Mouse (Mus musculus): ENCODE results near the gene Rffl.
"Not testable (repeated sequence)": the region's sequence is repeated elsewhere in the genome, so short reads cannot be mapped to it uniquely, and the experiment has no call there.

Gene Rffl

GRCm38 (mm10) chr11:82846079-82846436 lies 25.0 kb downstream of the Rffl start:
- DNase-seq (ENCODE audit: low read depth, low spot score), result no peak

GRCm38 (mm10) chr11:82845415-82846078 lies 25.5 kb downstream of the Rffl start:
- no peak for DNase-seq (ENCODE audit: low read depth, low spot score)

GRCm38 (mm10) chr11:82844771-82845414 lies 26.1 kb downstream of the Rffl start:
- no peak for DNase-seq (ENCODE audit: low read depth, low spot score)

- no peak for DNase-seq (ENCODE audit: low read depth, low spot score)
These were observed 32.5 kb downstream of the Rffl start for GRCm38 (mm10) chr11:82838511-82838910.

- no peak for DNase-seq (ENCODE audit: low read depth, low spot score)
These were observed 33.2 kb downstream of the Rffl start for GRCm38 (mm10) chr11:82837848-82838247.

GRCm38 (mm10) chr11:82837192-82837591 lies 33.8 kb downstream of the Rffl start:
- DNase-seq (ENCODE audit: low read depth, low spot score), result no peak

- no peak for DNase-seq (ENCODE audit: low read depth, low spot score)
These were observed 35.2 kb downstream of the Rffl start for GRCm38 (mm10) chr11:82835616-82836432.

- not testable (repeated sequence) for DNase-seq (ENCODE audit: low read depth, low spot score)
These were observed 36.7 kb downstream of the Rffl start for GRCm38 (mm10) chr11:82834359-82834758.

- DNase-seq (ENCODE audit: low read depth, low spot score), result no peak
These were observed 37.1 kb downstream of the Rffl start for GRCm38 (mm10) chr11:82833929-82834328.

GRCm38 (mm10) chr11:82832402-82832801 lies 38.6 kb downstream of the Rffl start:
- DNase-seq (ENCODE audit: low read depth, low spot score), result not testable (repeated sequence)

- no peak for DNase-seq (ENCODE audit: low read depth, low spot score)
These were observed 39.8 kb downstream of the Rffl start for GRCm38 (mm10) chr11:82831008-82831893.

GRCm38 (mm10) chr11:82826818-82827217 lies 44.2 kb downstream of the Rffl start:
- no peak for DNase-seq (ENCODE audit: low read depth, low spot score)

GRCm38 (mm10) chr11:82820788-82821456 lies 50.1 kb downstream of the Rffl start:
- no peak for DNase-seq (ENCODE audit: low read depth, low spot score)

GRCm38 (mm10) chr11:82819350-82819749 lies 51.7 kb downstream of the Rffl start:
- peak; percentile 36 for DNase-seq (ENCODE audit: low read depth, low spot score)

- DNase-seq (ENCODE audit: low read depth, low spot score), result no peak
These were observed 62.5 kb downstream of the Rffl start for GRCm38 (mm10) chr11:82808485-82808884.

GRCm38 (mm10) chr11:82807370-82807769 lies 63.6 kb downstream of the Rffl start:
- DNase-seq (ENCODE audit: low read depth, low spot score), result no peak

GRCm38 (mm10) chr11:82806656-82807055 lies 64.4 kb downstream of the Rffl start:
- DNase-seq (ENCODE audit: low read depth, low spot score), result no peak

GRCm38 (mm10) chr11:82783453-82783852 lies 87.6 kb downstream of the Rffl start:
- DNase-seq (ENCODE audit: low read depth, low spot score), result no peak

- DNase-seq (ENCODE audit: low read depth, low spot score), result no peak
These were observed 88.8 kb downstream of the Rffl start for GRCm38 (mm10) chr11:82782197-82782596.

- DNase-seq (ENCODE audit: low read depth, low spot score), result peak; percentile 84
These were observed 89.8 kb downstream of the Rffl start, which contains the start of gene Lig3 for GRCm38 (mm10) chr11:82780983-82781903. TSS of gene Lig3 (plus strand) at chr11:82781108.
